Mouse (Mus musculus) MEL (cell line): ENCODE data around the gene Atg9b. TPM values are rescaled to one million over a fixed set of nuclear protein-coding genes. Genes with fewer than 3 reads are reported as not detected.

Experiments
- DNase-seq: peaks from one replicate; pipeline ENCODE4 v3.0.0; 2011; ENCODE audit warnings: low read depth, low spot score
- H3K27ac ChIP-seq: 2 replicates; pipeline ENCODE4 v1.5.1; 2012; ENCODE audit warnings: low read depth, mild to moderate bottlenecking, control low read depth, low read length, moderate library complexity; ENCODE audit not compliant: control insufficient read depth
- H3K27me3 ChIP-seq, 2 experiments: fragments of 150-350 bp in 1 of 2; sonication (generic) in 1 of 2; 2 replicates each; pipeline ENCODE4 v1.6.1; 2012; ENCODE audit warnings: low read length in 2 of 2, mild to moderate bottlenecking in 2 of 2, improper control_type of control experiment in 1 of 2, moderate library complexity in 1 of 2; ENCODE audit not compliant: insufficient read depth in 2 of 2, control insufficient read depth in 1 of 2
- H3K36me3 ChIP-seq, 2 experiments: 2 replicates each; pipeline ENCODE4 v1.6.1; 2012 to 2014; ENCODE audit warnings: low read length in 2 of 2, improper control_type of control experiment in 1 of 2, inconsistent platforms in 1 of 2, mild to moderate bottlenecking in 1 of 2; ENCODE audit not compliant: insufficient read depth in 2 of 2, control insufficient read depth in 1 of 2
- H3K4me1 ChIP-seq, 2 experiments: fragments of 150-350 bp in 1 of 2; sonication (generic) in 1 of 2; 2 replicates each; pipeline ENCODE4 v1.6.1; 2012; ENCODE audit warnings: low read length in 2 of 2, improper control_type of control experiment in 1 of 2, mild to moderate bottlenecking in 1 of 2; ENCODE audit not compliant: insufficient read depth in 2 of 2, control insufficient read depth in 1 of 2
- H3K4me3 ChIP-seq, 2 experiments: fragments of 150-350 bp in 1 of 2; sonication (generic) in 1 of 2; 2 replicates each; pipeline ENCODE4 v1.5.1; 2012; ENCODE audit warnings: low read depth in 2 of 2, low read length in 2 of 2, mild to moderate bottlenecking in 2 of 2, moderate library complexity in 2 of 2, control low read depth in 1 of 2, improper control_type of control experiment in 1 of 2; ENCODE audit not compliant: control insufficient read depth in 1 of 2, insufficient read depth in 1 of 2
- H3K79me2 ChIP-seq: 2 replicates; pipeline ENCODE4 v1.6.1; 2012; ENCODE audit warnings: mild to moderate bottlenecking, low read length, moderate library complexity; ENCODE audit not compliant: control insufficient read depth, poor library complexity, insufficient read depth
- H3K9ac ChIP-seq: 2 replicates; pipeline ENCODE4 v1.6.1; 2012; ENCODE audit warnings: low read depth, mild to moderate bottlenecking, control low read depth, low read length, moderate library complexity; ENCODE audit not compliant: control insufficient read depth, poor library complexity, severe bottlenecking
- H3K9me3 ChIP-seq: fragments of 150-350 bp; sonication (generic); replicated peaks from 2 replicates; pipeline ENCODE4 v1.6.1; 2012; ENCODE audit warnings: mild to moderate bottlenecking, low read length, improper control_type of control experiment, moderate library complexity; ENCODE audit not compliant: insufficient read depth
- CHD1 ChIP-seq: IDR thresholded peaks from 2 replicates; pipeline ENCODE4 v1.6.1; 2012; ENCODE audit warnings: low read depth, mild to moderate bottlenecking, inconsistent platforms, low read length, improper control_type of control experiment
- CHD2 ChIP-seq: IDR thresholded peaks from 2 replicates; pipeline ENCODE4 v1.6.1; 2011; ENCODE audit warnings: low read length, improper control_type of control experiment
- CTCF ChIP-seq, 3 experiments: IDR thresholded peaks in 2 of 3; conservative IDR thresholded peaks in 1 of 3; 2 replicates each; pipeline ENCODE4 v1.5.1; 2011 to 2012; ENCODE audit warnings: low read length in 3 of 3, low read depth in 2 of 3, mild to moderate bottlenecking in 2 of 3, improper control_type of control experiment in 1 of 3, inconsistent platforms in 1 of 3, mixed read lengths in 1 of 3, moderate library complexity in 1 of 3; ENCODE audit not compliant: control insufficient read depth in 1 of 3, insufficient read depth in 1 of 3, poor library complexity in 1 of 3, severe bottlenecking in 1 of 3
- E2F4 ChIP-seq: IDR thresholded peaks from 2 replicates; pipeline ENCODE4 v1.6.1; 2011; ENCODE audit warnings: low read depth, low read length, improper control_type of control experiment, borderline replicate concordance
- ELF1 ChIP-seq: IDR thresholded peaks from 2 replicates; pipeline ENCODE4 v1.6.1; 2014; ENCODE audit warnings: low read depth, mild to moderate bottlenecking, inconsistent platforms, low read length, improper control_type of control experiment, moderate library complexity
- EP300 ChIP-seq, 2 experiments: IDR thresholded peaks; 2 replicates each; pipeline ENCODE4 v1.6.1; 2011; ENCODE audit warnings: improper control_type of control experiment in 2 of 2, low read length in 2 of 2, low read depth in 1 of 2, mild to moderate bottlenecking in 1 of 2
- ETS1 ChIP-seq: IDR thresholded peaks from 2 replicates; pipeline ENCODE4 v1.6.1; 2012; ENCODE audit warnings: low read depth, mild to moderate bottlenecking, inconsistent platforms, low read length, improper control_type of control experiment, moderate library complexity
- GABPA ChIP-seq: IDR thresholded peaks from 2 replicates; pipeline ENCODE4 v1.6.1; 2012; ENCODE audit warnings: low read depth, mild to moderate bottlenecking, inconsistent platforms, low read length, improper control_type of control experiment, moderate library complexity
- HCFC1 ChIP-seq: IDR thresholded peaks from 2 replicates; pipeline ENCODE4 v1.6.1; 2012; ENCODE audit warnings: low read depth, mild to moderate bottlenecking, inconsistent platforms, low read length, improper control_type of control experiment, moderate library complexity
- MAX ChIP-seq: IDR thresholded peaks from 2 replicates; pipeline ENCODE4 v1.6.1; 2011; ENCODE audit warnings: low read length, improper control_type of control experiment
- MAZ ChIP-seq: IDR thresholded peaks from 2 replicates; pipeline ENCODE4 v1.6.1; 2012; ENCODE audit warnings: low read depth, mild to moderate bottlenecking, inconsistent platforms, low read length, improper control_type of control experiment
- MEF2A ChIP-seq: IDR thresholded peaks from 2 replicates; pipeline ENCODE4 v1.6.1; 2014; ENCODE audit warnings: low read depth, mild to moderate bottlenecking, inconsistent platforms, low read length, improper control_type of control experiment; ENCODE audit not compliant: poor library complexity, insufficient replicate concordance, severe bottlenecking; ENCODE audit errors: extremely low read depth
- MXI1 ChIP-seq: IDR thresholded peaks from 2 replicates; pipeline ENCODE4 v1.6.1; 2011; ENCODE audit warnings: mild to moderate bottlenecking, low read depth, low read length, improper control_type of control experiment
- MYC ChIP-seq: IDR thresholded peaks from 2 replicates; pipeline ENCODE4 v1.6.1; 2011; ENCODE audit warnings: low read depth, mild to moderate bottlenecking, low read length, improper control_type of control experiment, moderate library complexity
- NELFE ChIP-seq: IDR thresholded peaks from 2 replicates; pipeline ENCODE4 v1.6.1; 2011; ENCODE audit warnings: low read depth, low read length, improper control_type of control experiment
- NRF1 ChIP-seq: IDR thresholded peaks from 2 replicates; pipeline ENCODE4 v1.6.1; 2014; ENCODE audit warnings: low read depth, mild to moderate bottlenecking, inconsistent platforms, low read length, improper control_type of control experiment, moderate library complexity; ENCODE audit not compliant: poor library complexity, insufficient read depth, severe bottlenecking
- RAD21 ChIP-seq: IDR thresholded peaks from 2 replicates; pipeline ENCODE4 v1.6.1; 2011; ENCODE audit warnings: mild to moderate bottlenecking, low read depth, low read length, improper control_type of control experiment
- RCOR1 ChIP-seq: IDR thresholded peaks from 2 replicates; pipeline ENCODE4 v1.6.1; 2012; ENCODE audit warnings: low read depth, mild to moderate bottlenecking, inconsistent platforms, low read length, improper control_type of control experiment
- SIN3A ChIP-seq: IDR thresholded peaks from 2 replicates; pipeline ENCODE4 v1.6.1; 2012; ENCODE audit warnings: low read length, improper control_type of control experiment, inconsistent platforms
- SMC3 ChIP-seq: IDR thresholded peaks from 2 replicates; pipeline ENCODE4 v1.6.1; 2011; ENCODE audit warnings: low read depth, low read length, improper control_type of control experiment
- TAL1 ChIP-seq: IDR thresholded peaks from 2 replicates; pipeline ENCODE4 v1.6.1; 2012; ENCODE audit warnings: mild to moderate bottlenecking, inconsistent platforms, low read length, moderate library complexity, mixed read lengths
- TBP ChIP-seq: IDR thresholded peaks from 2 replicates; pipeline ENCODE4 v1.8.0; 2011; ENCODE audit warnings: low read depth, low read length, improper control_type of control experiment
- UBTF ChIP-seq: IDR thresholded peaks from 2 replicates; pipeline ENCODE4 v1.6.1; 2012; ENCODE audit warnings: low read depth, mild to moderate bottlenecking, inconsistent platforms, low read length, improper control_type of control experiment, moderate library complexity, borderline replicate concordance; ENCODE audit not compliant: insufficient read depth
- USF2 ChIP-seq, 2 experiments: IDR thresholded peaks; 2 replicates each; pipeline ENCODE4 v1.6.1; 2011 to 2012; ENCODE audit warnings: improper control_type of control experiment in 2 of 2, low read length in 2 of 2, borderline replicate concordance in 1 of 2, inconsistent platforms in 1 of 2, low read depth in 1 of 2, mild to moderate bottlenecking in 1 of 2; ENCODE audit not compliant: insufficient read depth in 1 of 2
- ZC3H11A ChIP-seq: IDR thresholded peaks from 2 replicates; pipeline ENCODE4 v1.6.1; 2012; ENCODE audit warnings: low read depth, mild to moderate bottlenecking, inconsistent platforms, low read length, improper control_type of control experiment
- ZKSCAN1 ChIP-seq: IDR thresholded peaks from 2 replicates; pipeline ENCODE4 v1.6.1; 2012; ENCODE audit warnings: low read depth, mild to moderate bottlenecking, inconsistent platforms, low read length, improper control_type of control experiment, moderate library complexity
- ZMIZ1 ChIP-seq: IDR thresholded peaks from 2 replicates; pipeline ENCODE4 v1.6.1; 2012; ENCODE audit warnings: low read depth, mild to moderate bottlenecking, inconsistent platforms, low read length, improper control_type of control experiment, moderate library complexity
- polyA plus RNA-seq, 2 experiments: library from polyadenylated mRNA; stranded (reverse) in 1 of 2; unstranded in 1 of 2; fragments of >175 nt in 1 of 2; fragments of >200 nt in 1 of 2; gene quantifications; 2 replicates each; pipeline versions ENCODE4 v1.2.1 to v1.2.4; 2012; ENCODE audit warnings: low replicate concordance in 2 of 2, low read depth in 1 of 2; ENCODE audit not compliant: insufficient read length in 2 of 2, insufficient read depth in 1 of 2, missing spikeins in 1 of 2
- total RNA-seq: library from RNA; depleted of rRNA; stranded (reverse); fragments of 300-350 nt; gene quantifications from 2 replicates; pipeline ENCODE4 v1.2.3, GENCODE M21; 2012

Gene Atg9b
- total and polyA plus RNA-seq, 3 experiments: 41.2 to 41.5 TPM; not detected in 1

DNA sequence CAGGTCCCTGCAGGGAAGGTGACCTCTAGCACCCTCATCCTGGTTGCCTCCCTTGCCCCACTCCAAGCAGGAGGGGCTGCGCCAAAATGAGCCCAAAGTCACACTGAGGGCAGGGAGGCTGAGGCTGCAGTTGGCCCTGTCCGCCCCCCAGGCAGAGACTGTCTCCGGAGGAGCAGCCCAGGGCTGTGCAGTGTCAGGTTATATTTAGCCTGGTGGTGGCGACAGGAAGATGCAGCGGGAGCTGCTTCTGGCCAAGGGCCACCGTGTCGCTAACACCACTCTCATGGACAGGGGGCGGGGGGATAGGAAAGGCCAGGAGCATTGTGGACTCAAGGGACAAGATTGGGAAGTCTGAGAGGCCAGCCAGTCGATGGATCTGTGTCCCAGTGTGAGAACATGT lies 54.6 kb downstream of the Atg9b start:
- no peaks in the 10 kb centered on the region for H3K27me3 ChIP-seq
- no peak overlapping the region for H3K9ac ChIP-seq

DNA sequence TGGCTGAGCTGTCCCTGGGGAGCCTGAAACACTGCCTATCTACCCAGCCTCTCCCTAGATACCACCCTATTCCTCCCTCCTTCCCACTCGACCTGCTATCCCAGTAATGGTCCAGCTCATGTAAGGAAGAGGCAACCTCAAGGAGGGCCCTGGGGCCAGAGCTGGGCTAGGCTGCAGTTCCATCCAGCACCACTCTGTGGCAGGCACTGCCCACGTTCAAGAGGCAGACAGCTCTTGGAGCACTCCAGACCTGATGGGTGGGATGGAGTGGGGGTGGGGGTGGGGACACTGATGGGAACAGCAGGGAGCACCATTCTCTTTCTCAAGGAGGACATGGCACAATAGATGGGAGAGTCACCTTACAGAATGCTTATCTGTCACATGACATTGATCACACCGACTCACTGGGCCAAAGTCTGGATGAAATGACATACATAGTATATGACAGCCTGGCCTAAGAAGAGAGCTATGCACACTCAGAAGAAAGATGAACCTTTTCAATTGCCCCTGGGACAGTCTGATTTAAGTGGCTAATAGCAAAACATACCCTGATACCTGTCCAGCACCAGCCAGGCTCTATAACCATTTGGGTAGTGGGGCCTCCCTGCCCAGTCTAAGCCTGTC lies 55.9 kb downstream of the Atg9b start:
- Histone ChIP-seq H3K27ac (no peak overlapping the region), H3K9me3 (no peaks in the 10 kb centered on the region), H3K27me3 (no peaks in the 10 kb centered on the region), H3K4me1 (peaks cover 2 to 9% of the 10 kb centered on the region in 2 experiments; a peak in 2 of 4 replicates), H3K36me3 (no peaks in the 10 kb centered on the region; a peak in 1 of 4 replicates), H3K79me2 (no peaks in the 10 kb centered on the region), H3K4me3 (no peak overlapping the region), H3K9ac (no peak overlapping the region)
- TF ChIP-seq TAL1 (no peak), MYC (no peak), MAX (no peak), ELF1 (no peak), CHD2 (no peak), ZC3H11A (peak; percentile 78), MEF2A (no peak), EP300 (IDR thresholded peaks at IDR 0.05; ENCODE audit: low read depth in 1 of 2, low read length in 2 of 2) (no peak), ETS1 (no peak), ZMIZ1 (no peak), MXI1 (no peak), SIN3A (no peak), RCOR1 (no peak), SMC3 (peak; percentile 83), ZKSCAN1 (no peak), CTCF (IDR thresholded peaks at IDR 0.05 in 2 of 3, conservative IDR thresholded peaks at IDR 0.05 in 1 of 3; ENCODE audit: control insufficient read depth in 1 of 3, insufficient read depth in 1 of 3, low read depth in 2 of 3, low read length in 3 of 3, poor library complexity in 1 of 3, severe bottlenecking in 1 of 3) (peak; percentile 75 to 90 (median 85)), RAD21 (peak; percentile 83), HCFC1 (no peak), USF2 (IDR thresholded peaks at IDR 0.05; ENCODE audit: borderline replicate concordance in 1 of 2, insufficient read depth in 1 of 2, low read depth in 1 of 2, low read length in 2 of 2) (no peak), UBTF (no peak), MAZ (no peak), E2F4 (no peak), NELFE (no peak), CHD1 (no peak)
- peak; percentile 58 for DNase-seq

More for the DNA sequence above, 54.6 kb downstream of the Atg9b start:
- Histone ChIP-seq H3K79me2 (no peaks in the 10 kb centered on the region), H3K4me3 (no peak overlapping the region)
- TF ChIP-seq CHD1 (no peak), UBTF (no peak), GABPA (no peak), EP300 (IDR thresholded peaks at IDR 0.05; ENCODE audit: low read depth in 1 of 2, low read length in 2 of 2) (no peak), NRF1 (no peak), TAL1 (no peak), ZC3H11A (no peak), CTCF (IDR thresholded peaks at IDR 0.05 in 2 of 3, conservative IDR thresholded peaks at IDR 0.05 in 1 of 3; ENCODE audit: control insufficient read depth in 1 of 3, insufficient read depth in 1 of 3, low read depth in 2 of 3, low read length in 3 of 3, poor library complexity in 1 of 3, severe bottlenecking in 1 of 3) (no peak), TBP (no peak)
- TF ChIP-seq, all 39 proteins: peak for 0
- Histone ChIP-seq H3K4me1 (peaks cover 6 to 17% of the 10 kb centered on the region in 2 experiments), H3K27ac (no peak overlapping the region), H3K36me3 (peaks cover 0 to 4% of the 10 kb centered on the region in 2 experiments; a peak in 3 of 4 replicates), H3K9me3 (no peaks in the 10 kb centered on the region)
- DNase-seq: no peak
